Mouse (Mus musculus): Measurements from ENCODE around the gene Rfng. TPM values are rescaled to one million over a fixed set of nuclear protein-coding genes. Genes with fewer than 3 reads are reported as not detected.

Gene Rfng
- total and polyA plus RNA-seq, 3 experiments, result 12.7 to 40.7 TPM; not detected in 1

DNA sequence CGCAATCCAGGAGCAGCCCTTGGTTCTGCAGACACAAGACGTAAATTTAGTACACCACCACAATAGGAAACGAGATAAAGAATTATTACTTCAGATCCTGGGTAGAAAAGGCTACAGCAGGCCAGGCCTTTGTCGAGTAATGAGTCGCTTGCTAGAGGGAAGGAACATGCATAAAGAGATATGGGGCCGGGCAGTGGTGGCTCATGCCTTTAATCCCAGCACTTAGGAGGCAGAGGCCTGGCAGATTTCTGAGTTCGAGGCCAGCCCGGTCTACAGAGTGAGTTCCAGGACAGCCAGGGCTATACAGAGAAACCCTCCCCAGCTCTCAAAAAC lies 12.6 kb upstream of the Rfng start (continued):
- TF ChIP-seq USF2 (IDR thresholded peaks at IDR 0.05; ENCODE audit: borderline replicate concordance in 1 of 2, insufficient read depth in 1 of 2, low read depth in 1 of 2, low read length in 2 of 2) (no peak), KAT2A (conservative IDR thresholded peaks at IDR 0.05; ENCODE audit: low read depth, low read length) (no peak), RCOR1 (IDR thresholded peaks at IDR 0.05; ENCODE audit: low read depth, low read length) (no peak), E2F4 (IDR thresholded peaks at IDR 0.05; ENCODE audit: borderline replicate concordance, low read depth, low read length) (no peak), NELFE (IDR thresholded peaks at IDR 0.05; ENCODE audit: low read depth, low read length) (no peak), ZMIZ1 (IDR thresholded peaks at IDR 0.05; ENCODE audit: low read depth, low read length) (no peak), JUND (IDR thresholded peaks at IDR 0.05; ENCODE audit: low read depth, low read length) (no peak), MYC (IDR thresholded peaks at IDR 0.05; ENCODE audit: low read depth, low read length) (0 out of 2 replicates have a peak, but pooled peaks have one; percentile 5)

DNA sequence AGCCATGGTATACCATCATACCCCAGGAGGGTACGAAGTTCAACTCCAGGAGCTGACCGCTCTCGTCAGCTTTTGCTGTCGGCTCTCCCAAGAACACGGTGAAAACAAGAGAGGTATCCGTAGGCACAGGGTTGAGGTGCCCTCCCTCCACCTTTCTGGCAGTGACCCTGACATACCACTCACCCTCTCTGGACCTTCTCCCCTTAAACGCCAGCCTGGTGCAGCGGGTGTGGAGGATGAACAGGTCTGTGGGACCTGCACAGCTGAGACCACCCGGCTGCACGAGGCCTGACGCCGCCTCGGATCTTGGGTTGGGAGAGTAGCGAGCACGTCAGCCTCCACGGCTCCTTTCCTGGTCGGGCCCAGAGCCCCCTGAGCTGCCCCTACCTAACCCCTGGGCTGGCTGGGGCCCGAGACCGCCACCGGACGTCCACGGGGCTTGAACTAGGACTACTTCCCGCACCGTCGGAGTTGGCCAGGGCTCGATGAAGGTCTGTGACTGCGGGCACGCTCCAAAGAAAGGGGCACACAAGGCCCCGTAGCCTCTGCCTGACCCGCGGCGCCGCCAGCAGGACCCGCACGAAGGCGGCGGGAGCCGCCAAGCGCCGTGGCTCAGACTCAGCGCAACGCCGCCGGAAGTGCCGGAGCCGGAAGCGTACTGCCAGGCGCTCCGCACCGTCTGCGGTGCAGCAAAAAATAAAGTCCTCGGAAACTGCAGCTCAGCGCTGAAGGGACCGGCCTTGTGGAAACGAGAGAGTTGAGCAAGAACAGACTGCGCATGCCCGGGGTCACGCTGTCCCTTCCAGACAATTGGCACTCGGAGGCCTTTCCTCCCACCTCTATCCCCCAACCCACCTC lies 12.0 kb upstream of the Rfng start, which contains the start of gene Dus1l:
Dus1l (minus strand) TSS at position 648 of the 858 bp plus-strand sequence.
- TF ChIP-seq TCF12 (IDR thresholded peaks at IDR 0.05; ENCODE audit: low read depth, low read length), result peak; percentile 88
- TF ChIP-seq CHD1 (IDR thresholded peaks at IDR 0.05; ENCODE audit: low read depth, low read length), result 0 out of 2 replicates have a peak, but pooled peaks have one; percentile 30
- no peak for TF ChIP-seq RAD21 (IDR thresholded peaks at IDR 0.05; ENCODE audit: low read depth, low read length)
- TF ChIP-seq USF1 (IDR thresholded peaks at IDR 0.05; ENCODE audit: low read depth, low read length), result peak; percentile 64
- peak; percentile 70; the same call in 1 of the 2 replicates for TF ChIP-seq ETS1 (IDR thresholded peaks at IDR 0.05; ENCODE audit: low read depth, low read length)
- TF ChIP-seq UBTF (IDR thresholded peaks at IDR 0.05; ENCODE audit: borderline replicate concordance, insufficient read depth, low read depth, low read length), result 0 out of 2 replicates have a peak, but pooled peaks have one; percentile 53
- peak; percentile 87 for TF ChIP-seq MAX (IDR thresholded peaks at IDR 0.05; ENCODE audit: low read length)
- TF ChIP-seq MYB (IDR thresholded peaks at IDR 0.05; ENCODE audit: low read depth, low read length), result no peak
- TF ChIP-seq MXI1 (IDR thresholded peaks at IDR 0.05; ENCODE audit: low read depth, low read length), result peak; percentile 94
- TF ChIP-seq POLR2A (IDR thresholded peaks at IDR 0.05; ENCODE audit: control insufficient read depth in 1 of 2, insufficient read depth in 1 of 2, low read depth in 1 of 2, low read length in 2 of 2, poor library complexity in 1 of 2), result peak; percentile 96 to 98; a peak in 3 of 4 replicates
- peak; percentile 99 for TF ChIP-seq NELFE (IDR thresholded peaks at IDR 0.05; ENCODE audit: low read depth, low read length)
- peak; percentile 80; the same call in 1 of the 2 replicates for TF ChIP-seq KAT2A (conservative IDR thresholded peaks at IDR 0.05; ENCODE audit: low read depth, low read length)
- TF ChIP-seq TAL1 (IDR thresholded peaks at IDR 0.05; ENCODE audit: low read length), result no peak
- TF ChIP-seq HCFC1 (IDR thresholded peaks at IDR 0.05; ENCODE audit: low read depth, low read length), result peak; percentile 97
- TF ChIP-seq E2F4 (IDR thresholded peaks at IDR 0.05; ENCODE audit: borderline replicate concordance, low read depth, low read length), result no peak
- peak; percentile 96 for TF ChIP-seq ZMIZ1 (IDR thresholded peaks at IDR 0.05; ENCODE audit: low read depth, low read length)
- peak in 1 of 2 experiments; percentile 60; a peak in 1 of 4 replicates for TF ChIP-seq EP300 (IDR thresholded peaks at IDR 0.05; ENCODE audit: low read depth in 1 of 2, low read length in 2 of 2)
- peak; percentile 98 for TF ChIP-seq POLR2AphosphoS2 (IDR thresholded peaks at IDR 0.05; ENCODE audit: low read length)
- peak; percentile 89 for TF ChIP-seq MYC (IDR thresholded peaks at IDR 0.05; ENCODE audit: low read depth, low read length)
- TF ChIP-seq ZC3H11A (IDR thresholded peaks at IDR 0.05; ENCODE audit: low read depth, low read length), result no peak
- TF ChIP-seq ELF1 (IDR thresholded peaks at IDR 0.05; ENCODE audit: low read depth, low read length), result peak; percentile 91
- TF ChIP-seq SIN3A (IDR thresholded peaks at IDR 0.05; ENCODE audit: low read length), result peak; percentile 98
- TF ChIP-seq NRF1 (IDR thresholded peaks at IDR 0.05; ENCODE audit: insufficient read depth, low read depth, low read length, poor library complexity, severe bottlenecking), result peak; percentile 95
- TF ChIP-seq MAZ (IDR thresholded peaks at IDR 0.05; ENCODE audit: low read depth, low read length), result peak; percentile 74; the same call in 1 of the 2 replicates
- peak; percentile 42; the same call in 1 of the 2 replicates for TF ChIP-seq RCOR1 (IDR thresholded peaks at IDR 0.05; ENCODE audit: low read depth, low read length)
- H3K79me2 ChIP-seq (ENCODE audit: control insufficient read depth, insufficient read depth, low read length, poor library complexity), result peaks cover 20% of the 10 kb centered on the region
- H3K9ac ChIP-seq (ENCODE audit: control insufficient read depth, low read depth, low read length, poor library complexity, severe bottlenecking), result peak within 1 kb of the TSS; percentile 90
- H3K27me3 ChIP-seq (ENCODE audit: control insufficient read depth in 1 of 2, insufficient read depth in 2 of 2, low read length in 2 of 2), result no peaks in the 10 kb centered on the region
- peaks cover 0 to 17% of the 10 kb centered on the region in 2 experiments; a peak in 3 of 4 replicates for H3K36me3 ChIP-seq (ENCODE audit: control insufficient read depth in 1 of 2, insufficient read depth in 2 of 2, low read length in 2 of 2)
- peak within 1 kb of the TSS; percentile 96 for H3K27ac ChIP-seq (ENCODE audit: control insufficient read depth, low read depth, low read length)
- H3K4me3 ChIP-seq (ENCODE audit: control insufficient read depth in 1 of 2, insufficient read depth in 1 of 2, low read depth in 2 of 2, low read length in 2 of 2), result peak within 1 kb of the TSS; percentile 58 to 87
- peak; percentile 99 for DNase-seq (ENCODE audit: low read depth, low spot score)
- no peaks in the 10 kb centered on the region for H3K9me3 ChIP-seq (replicated peaks; ENCODE audit: insufficient read depth, low read length)
- peaks cover 8 to 19% of the 10 kb centered on the region in 2 experiments for H3K4me1 ChIP-seq (ENCODE audit: control insufficient read depth in 1 of 2, insufficient read depth in 2 of 2, low read length in 2 of 2)
